Comparison of ENCODE assay signal across 8 mouse cellular contexts in genomic region chr2:6483081-6483992, GRCm38 (mm10).
DNase-seq lines count a peak whose midpoint lies in the region; ATAC-seq and TF ChIP-seq lines count a peak whose summit lies in the region.

No protein-coding gene starts in this region.

- intact Hi-C loops in left cerebral cortex, postnatal 14 days (cut with DNase I), result no loop called here

- H3K4me1 ChIP-seq in CH12.LX (ENCODE audit: control insufficient read depth in 1 of 2, insufficient read depth in 2 of 2), result peaks cover 16 to 41% of the 10 kb centered on the region in 2 experiments
- H3K4me1 ChIP-seq in embryonic facial prominence, embryonic 11.5 days (ENCODE audit: control insufficient read depth, insufficient read depth, low read length), result peaks cover 2% of the 10 kb centered on the region; the same call in 1 of the 2 replicates
- peaks cover 22% of the 10 kb centered on the region for H3K4me1 ChIP-seq in heart, embryonic 11.5 days (ENCODE audit: control insufficient read depth, insufficient read depth, low read length)
- H3K4me1 ChIP-seq in kidney, adult 2 months (ENCODE audit: control insufficient read depth, insufficient read depth, low read length), result 0 out of 2 replicates have a peak, but pooled peaks cover 7% of the 10 kb centered on the region

- no peak for TF ChIP-seq RAD21 in CH12.LX (IDR thresholded peaks at IDR 0.05; ENCODE audit: low read depth, low read length)

- no peaks in the 10 kb centered on the region for H3K27me3 ChIP-seq in CH12.LX (replicated peaks)
- H3K27me3 ChIP-seq in embryonic facial prominence, embryonic 11.5 days (ENCODE audit: control insufficient read depth, insufficient read depth, low read length), result no peaks in the 10 kb centered on the region
- no peaks in the 10 kb centered on the region for H3K27me3 ChIP-seq in heart, embryonic 11.5 days (ENCODE audit: control insufficient read depth, insufficient read depth, low read length)
- H3K27me3 ChIP-seq in kidney, adult 2 months (replicated peaks; ENCODE audit: control insufficient read depth, insufficient read depth, low read length), result no peaks in the 10 kb centered on the region

- H3K79me2 ChIP-seq in CH12.LX (replicated peaks; ENCODE audit: control insufficient read depth, extremely low read depth, insufficient read depth, poor library complexity, severe bottlenecking), result no peaks in the 10 kb centered on the region

- TF ChIP-seq POLR2A in CH12.LX (IDR thresholded peaks at IDR 0.05; ENCODE audit: low read depth, low read length), result no peak
- TF ChIP-seq POLR2A in kidney, adult 2 months (IDR thresholded peaks at IDR 0.05; ENCODE audit: low read depth, low read length), result no peak

- H3K4me3 ChIP-seq in CH12.LX (replicated peaks in 1 of 3; ENCODE audit: low read depth in 2 of 3, low read length in 2 of 3, poor library complexity in 1 of 3), result no peak overlapping the region
- no peak overlapping the region for H3K4me3 ChIP-seq in embryonic facial prominence, embryonic 11.5 days (ENCODE audit: low read depth, low read length)
- H3K4me3 ChIP-seq in heart, embryonic 11.5 days (ENCODE audit: low read depth, low read length), result no peak overlapping the region
- H3K4me3 ChIP-seq in kidney, adult 2 months (ENCODE audit: insufficient read depth, low read depth, low read length), result no peak overlapping the region

- 34% methylated on average over 8 of the region's 8 CpGs for WGBS in embryonic facial prominence, embryonic 11.5 days
- 36% methylated on average over 8 of the region's 8 CpGs for WGBS in heart, embryonic 11.5 days (ENCODE audit: insufficient replicate concordance)
- 43% methylated on average over 8 of the region's 8 CpGs for WGBS in kidney, adult 2 months

- no peak overlapping the region for H3K27ac ChIP-seq in CH12.LX (ENCODE audit: insufficient read depth, low read depth)
- H3K27ac ChIP-seq in embryonic facial prominence, embryonic 11.5 days (replicated peaks; ENCODE audit: low read depth, low read length), result no peak overlapping the region
- H3K27ac ChIP-seq in heart, embryonic 11.5 days (ENCODE audit: low read depth, low read length), result peak overlapping the region; percentile 82
- H3K27ac ChIP-seq in kidney, adult 2 months (ENCODE audit: insufficient read depth, low read depth, low read length), result no peak overlapping the region

- DNase-seq in CH12.LX (ENCODE audit: extremely low read depth), result peak; percentile 37
- peak; percentile 62 for DNase-seq in embryonic facial prominence, embryonic 11.5 days (ENCODE audit: low spot score)
- peak; percentile 74 for DNase-seq in kidney, adult 2 months
- DNase-seq in lung, postnatal 4 days, result peak; percentile 59 to 73
- no peak for DNase-seq in left cerebral cortex, postnatal 14 days (ENCODE audit: low spot score in 2 of 2)
- no peak for DNase-seq in spleen, adult 12 weeks (ENCODE audit: low spot score)
- DNase-seq in right cerebral cortex, postnatal 14 days, result no peak

- TF ChIP-seq CTCF in CH12.LX (conservative IDR thresholded peaks at IDR 0.05 in 1 of 2, IDR thresholded peaks at IDR 0.05 in 1 of 2; ENCODE audit: low read depth in 2 of 2, low read length in 2 of 2), result no peak
- TF ChIP-seq CTCF in kidney, adult 2 months (conservative IDR thresholded peaks at IDR 0.05; ENCODE audit: insufficient read depth, insufficient read length, low read depth, low read length), result no peak

- peak; percentile 72 for ATAC-seq in embryonic facial prominence, embryonic 11.5 days (replicated peaks; ENCODE audit: insufficient number of reproducible peaks, low FRiP score, low TSS enrichment, low read depth)
- peak; percentile 74 for ATAC-seq in heart, embryonic 11.5 days (replicated peaks; ENCODE audit: insufficient number of reproducible peaks, low FRiP score, low TSS enrichment)

- TF ChIP-seq EP300 in CH12.LX (IDR thresholded peaks at IDR 0.05; ENCODE audit: low read length), result 0 out of 2 replicates have a peak, but pooled peaks have one; percentile 9

- dilution Hi-C loops in CH12.LX (cut with MboI; ENCODE audit: extremely low pct_ligation_motif_present, extremely low pct_unique_long_range_greater_than_20kb, low sequenced_read_pairs), result no loop called here

- no peak overlapping the region for H3K9ac ChIP-seq in CH12.LX (ENCODE audit: insufficient read depth, low read depth)
- no peak overlapping the region for H3K9ac ChIP-seq in embryonic facial prominence, embryonic 11.5 days (replicated peaks; ENCODE audit: low read length)
- H3K9ac ChIP-seq in heart, embryonic 11.5 days (ENCODE audit: low read depth, low read length), result no peak overlapping the region

- H3K4me2 ChIP-seq in CH12.LX (ENCODE audit: insufficient read depth, low read depth, poor library complexity, severe bottlenecking), result no peak overlapping the region
- H3K4me2 ChIP-seq in embryonic facial prominence, embryonic 11.5 days (ENCODE audit: low read depth, low read length), result no peak overlapping the region
- no peak overlapping the region for H3K4me2 ChIP-seq in heart, embryonic 11.5 days

- in situ Hi-C loops in CH12.LX (cut with MboI; ENCODE audit: low pct_ligation_motif_present, low pct_unique_long_range_greater_than_20kb, low sequenced_read_pairs), result no loop called here

- no peaks in the 10 kb centered on the region for H3K36me3 ChIP-seq in CH12.LX (replicated peaks in 1 of 2; ENCODE audit: control insufficient read depth in 1 of 2, insufficient read depth in 1 of 2, low read length in 1 of 2)
- H3K36me3 ChIP-seq in embryonic facial prominence, embryonic 11.5 days (replicated peaks; ENCODE audit: control insufficient read depth, insufficient read depth, low read depth, low read length), result no peaks in the 10 kb centered on the region
- no peaks in the 10 kb centered on the region for H3K36me3 ChIP-seq in heart, embryonic 11.5 days (ENCODE audit: control insufficient read depth, insufficient read depth, low read length)
- no peaks in the 10 kb centered on the region for H3K36me3 ChIP-seq in kidney, adult 2 months (ENCODE audit: control insufficient read depth, insufficient read depth, low read length)

- H3K9me3 ChIP-seq in CH12.LX (replicated peaks; ENCODE audit: low read length), result no peaks in the 10 kb centered on the region
- no peaks in the 10 kb centered on the region for H3K9me3 ChIP-seq in embryonic facial prominence, embryonic 11.5 days (replicated peaks; ENCODE audit: control insufficient read depth, low read length)
- H3K9me3 ChIP-seq in heart, embryonic 11.5 days (replicated peaks; ENCODE audit: control insufficient read depth, low read length), result no peaks in the 10 kb centered on the region

TF ChIP-seq in CH12.LX, 34 proteins besides CTCF, POLR2A, EP300 and RAD21:
- TF ChIP-seq MEF2A (IDR thresholded peaks at IDR 0.05; ENCODE audit: borderline replicate concordance, low read depth, low read length) (no peak), CHD2 (IDR thresholded peaks at IDR 0.05; ENCODE audit: low read length) (no peak), MAX (IDR thresholded peaks at IDR 0.05; ENCODE audit: low read length) (no peak), ZKSCAN1 (IDR thresholded peaks at IDR 0.05; ENCODE audit: borderline replicate concordance, low read depth, low read length) (no peak), SMC3 (IDR thresholded peaks at IDR 0.05; ENCODE audit: low read depth, low read length) (no peak), USF2 (conservative IDR thresholded peaks at IDR 0.05; ENCODE audit: low read depth, low read length) (no peak), ETS1 (conservative IDR thresholded peaks at IDR 0.05; ENCODE audit: low read depth, low read length) (no peak), MAZ (IDR thresholded peaks at IDR 0.05; ENCODE audit: low read depth, low read length) (no peak), MAFK (IDR thresholded peaks at IDR 0.05; ENCODE audit: insufficient replicate concordance, low read length) (no peak), ZNF384 (IDR thresholded peaks at IDR 0.05; ENCODE audit: low read depth, low read length) (no peak), ZC3H11A (IDR thresholded peaks at IDR 0.05; ENCODE audit: low read depth, low read length) (no peak), MXI1 (IDR thresholded peaks at IDR 0.05; ENCODE audit: low read depth, low read length) (no peak)

Comparison
In these comparisons a context has a peak if more than half of its experiments do, and no peak if none do; other contexts are left out.
1. DNase-seq: peak in CH12.LX (single experiment), embryonic facial prominence, embryonic 11.5 days (single experiment), kidney, adult 2 months (single experiment) and lung, postnatal 4 days (2 of 2); none in left cerebral cortex, postnatal 14 days (0 of 2), spleen, adult 12 weeks (single experiment) and right cerebral cortex, postnatal 14 days (single experiment).